Mouse (Mus musculus) G1E-ER4 (cell line): ENCODE results near the gene Nsg1. TPM values are rescaled to one million over a fixed set of nuclear protein-coding genes. Genes with fewer than 3 reads are reported as not detected.

Source experiments
- GATA1 ChIP-seq: IDR thresholded peaks from one replicate; pipeline ENCODE4 v1.8.0; 2012; ENCODE audit warnings: low read length, inconsistent platforms
- polyA plus RNA-seq: library from polyadenylated mRNA; stranded (reverse); fragments of >175 nt; gene quantifications from 2 replicates; pipeline ENCODE4 v1.2.3, GENCODE M21; 2012

Gene Nsg1
- polyA plus RNA-seq = not detected in 2 replicates

DNA sequence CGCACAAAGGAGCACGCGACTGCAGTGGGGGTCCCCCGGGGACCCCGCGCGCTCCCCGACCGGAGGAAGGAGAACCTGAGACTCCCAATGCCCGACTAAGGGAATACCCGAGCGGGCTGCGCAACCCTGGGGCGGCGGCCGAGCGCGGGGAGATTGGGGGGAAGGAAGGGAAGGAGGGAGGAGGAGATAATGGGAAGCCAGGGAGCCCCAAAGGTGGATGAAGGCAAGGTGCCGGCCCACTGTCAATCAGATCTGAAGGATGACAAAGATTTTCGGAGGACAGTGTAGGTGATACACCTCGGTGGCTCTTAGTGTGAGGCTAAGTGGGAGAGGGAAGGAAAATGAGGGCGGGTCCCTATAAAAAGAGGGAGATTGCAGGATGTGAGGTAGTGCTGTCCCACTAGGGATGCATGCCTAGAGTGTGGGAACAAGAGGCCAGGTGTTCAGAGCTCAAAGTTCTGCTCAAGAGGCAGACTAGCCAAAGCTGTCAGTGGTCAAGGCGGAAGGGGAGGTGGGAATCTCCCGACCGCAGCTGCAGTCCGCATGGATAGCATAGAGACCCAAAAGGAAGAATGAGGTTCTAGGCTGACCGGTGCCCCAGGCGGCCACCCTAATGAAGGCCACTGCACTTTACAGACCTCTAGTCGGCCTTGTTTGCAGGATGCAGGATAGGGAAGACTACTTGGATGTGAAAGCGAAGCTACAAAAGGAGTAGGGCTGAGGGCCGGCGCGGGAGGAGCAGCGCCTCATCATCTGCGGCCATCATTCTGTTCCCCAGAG lies at the start of gene Nsg1:
Gene Nsg1, minus strand, starts transcription at position 274 of the 780 bp plus-strand sequence.
- TF ChIP-seq GATA1 = no peak

DNA sequence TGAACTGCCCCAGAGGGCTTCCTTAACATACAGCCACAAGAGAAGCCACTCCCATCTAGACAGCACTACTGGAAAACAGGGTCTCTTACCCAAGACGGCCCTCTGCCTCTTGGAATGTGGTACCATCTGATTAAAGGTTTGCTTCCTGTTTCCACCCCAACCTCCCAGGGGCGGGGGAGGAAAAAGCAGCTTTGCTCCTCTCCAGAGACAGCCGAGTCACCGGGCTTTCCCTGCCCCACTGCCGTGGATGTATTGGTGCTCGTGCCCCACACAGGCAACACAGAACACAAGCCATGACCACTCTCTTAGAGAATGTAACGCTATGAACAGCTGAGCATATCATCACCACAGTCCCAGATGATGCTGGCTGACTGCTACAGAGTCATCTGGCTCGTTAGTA lies 49.3 kb upstream of the Nsg1 start:
- no peak for TF ChIP-seq GATA1

DNA sequence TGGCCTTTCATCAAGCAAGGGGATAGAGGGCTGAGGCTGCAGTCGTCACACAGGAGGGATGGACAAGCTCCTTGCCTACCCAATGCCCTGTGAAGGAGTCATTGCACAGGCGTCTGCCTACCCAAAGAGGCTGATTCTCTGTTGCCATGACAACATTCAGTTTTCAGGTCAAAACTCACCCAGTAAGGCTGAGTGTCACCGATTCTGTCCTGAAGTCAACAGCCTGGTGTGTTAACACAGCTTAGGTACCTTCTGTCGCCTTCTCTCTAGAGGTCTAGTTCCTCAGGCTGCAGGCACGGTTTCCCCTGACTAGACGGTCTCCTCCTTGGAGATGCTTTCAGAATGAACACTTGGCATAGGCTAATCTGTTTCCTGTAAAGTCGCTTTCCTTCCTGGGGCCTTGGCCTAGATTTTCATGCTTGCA lies 45.6 kb upstream of the Nsg1 start:
- TF ChIP-seq GATA1 = no peak

DNA sequence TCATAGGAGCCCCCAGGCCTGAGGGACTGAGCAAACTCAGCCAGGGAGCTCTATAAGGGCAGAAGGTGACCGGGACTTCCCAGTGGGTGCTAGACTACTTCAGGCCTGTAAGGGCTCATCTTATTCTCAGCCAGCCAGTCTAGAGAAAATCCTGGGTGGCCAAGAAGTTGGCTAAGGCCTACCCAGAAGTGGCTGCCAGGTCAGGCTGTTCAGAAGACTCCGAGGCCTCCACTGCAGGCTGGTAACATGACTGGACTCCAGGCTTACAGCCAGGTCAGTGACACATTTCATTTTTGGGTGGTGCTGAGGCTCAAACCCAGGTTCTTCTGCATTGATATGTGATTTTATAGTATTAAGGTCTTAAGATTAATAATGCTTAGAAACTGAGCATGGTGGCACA lies 40.0 kb upstream of the Nsg1 start:
- no peak for TF ChIP-seq GATA1

DNA sequence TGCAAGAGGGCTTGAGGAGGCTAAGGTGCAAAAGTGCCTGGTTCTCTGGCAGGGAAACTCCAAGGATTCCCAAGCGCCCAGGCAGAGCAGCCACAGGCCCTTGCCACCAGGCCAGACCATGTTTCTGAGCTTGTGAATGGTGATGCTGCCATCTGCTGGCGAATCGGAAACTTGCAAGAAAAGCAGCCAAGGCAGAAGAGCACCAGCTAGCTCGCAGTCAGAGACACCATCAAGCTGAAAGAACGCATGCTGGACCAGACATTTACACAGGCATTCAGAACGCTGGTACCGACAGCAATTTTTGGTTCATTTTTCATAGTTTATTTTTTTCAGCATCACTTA lies 37.7 kb upstream of the Nsg1 start:
- no peak for TF ChIP-seq GATA1

DNA sequence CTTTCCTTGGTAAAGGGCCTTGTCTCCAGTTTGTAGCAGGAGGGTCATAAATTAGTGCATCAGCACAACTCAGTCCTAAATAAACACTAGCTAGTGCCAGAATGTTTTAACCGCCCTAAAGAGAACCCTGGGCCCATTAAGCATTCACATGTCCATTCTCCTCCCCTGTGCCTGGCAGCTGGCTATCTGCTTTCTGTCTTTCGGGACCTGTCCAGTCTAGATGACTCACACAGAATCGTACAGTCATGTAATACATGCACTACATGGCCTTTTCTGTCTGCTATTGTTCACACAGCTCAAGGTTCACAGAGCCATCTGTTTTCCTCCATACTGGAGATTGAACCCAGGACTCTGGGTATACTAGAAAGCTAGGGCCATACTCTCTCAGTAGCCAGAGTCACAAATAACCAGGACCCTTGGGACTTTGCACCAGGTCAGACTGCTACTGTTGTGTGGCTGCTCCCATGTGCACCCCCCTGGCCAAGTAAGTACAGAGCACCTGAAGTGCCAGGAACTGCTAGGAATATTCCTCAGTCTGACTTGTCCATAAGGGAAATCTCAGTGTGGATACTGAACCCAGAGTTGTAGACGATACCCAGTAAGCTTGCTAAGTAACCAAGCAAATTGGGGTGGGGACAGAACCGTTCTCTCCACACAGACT lies 37.2 kb upstream of the Nsg1 start:
- no peak for TF ChIP-seq GATA1

DNA sequence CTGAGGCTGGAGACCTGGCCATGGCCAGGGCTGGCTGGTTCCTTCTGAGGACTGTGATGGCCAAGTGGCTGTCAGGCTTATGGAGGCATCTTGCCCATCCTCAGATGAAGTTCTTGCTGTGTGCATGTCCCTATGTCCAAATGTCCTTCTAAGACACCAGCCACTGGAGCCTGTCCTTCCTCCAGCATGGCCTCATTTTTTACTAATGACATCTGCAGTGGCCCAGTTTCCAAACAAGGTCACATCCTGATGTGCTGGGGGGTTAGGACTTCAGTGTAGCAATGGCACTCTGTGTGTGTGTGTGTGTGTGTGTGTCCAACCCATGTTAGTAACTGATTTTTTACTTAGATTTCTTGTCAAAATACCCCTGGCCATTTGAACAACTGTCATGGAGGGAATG lies 36.2 kb upstream of the Nsg1 start:
- no peak for TF ChIP-seq GATA1

DNA sequence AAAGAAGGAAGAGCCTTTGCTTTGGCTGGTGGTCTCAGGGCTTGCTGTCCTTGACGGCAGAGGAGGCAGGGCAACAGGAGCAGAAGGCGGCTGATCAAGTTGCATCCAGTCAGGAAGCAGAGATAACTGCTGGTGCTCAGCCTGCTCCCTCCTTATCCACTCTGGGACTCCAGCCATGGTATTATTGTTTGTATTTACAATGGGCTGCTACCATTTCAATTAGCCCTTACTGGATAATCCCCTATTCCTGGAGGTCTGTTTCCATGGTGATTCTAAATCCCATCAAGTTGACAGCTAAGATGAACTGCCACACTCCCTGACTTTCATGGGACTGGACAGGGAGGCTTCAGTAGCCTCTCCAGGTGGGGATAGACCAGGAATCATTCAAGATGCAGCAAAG lies 35.2 kb upstream of the Nsg1 start:
- TF ChIP-seq GATA1 = no peak

DNA sequence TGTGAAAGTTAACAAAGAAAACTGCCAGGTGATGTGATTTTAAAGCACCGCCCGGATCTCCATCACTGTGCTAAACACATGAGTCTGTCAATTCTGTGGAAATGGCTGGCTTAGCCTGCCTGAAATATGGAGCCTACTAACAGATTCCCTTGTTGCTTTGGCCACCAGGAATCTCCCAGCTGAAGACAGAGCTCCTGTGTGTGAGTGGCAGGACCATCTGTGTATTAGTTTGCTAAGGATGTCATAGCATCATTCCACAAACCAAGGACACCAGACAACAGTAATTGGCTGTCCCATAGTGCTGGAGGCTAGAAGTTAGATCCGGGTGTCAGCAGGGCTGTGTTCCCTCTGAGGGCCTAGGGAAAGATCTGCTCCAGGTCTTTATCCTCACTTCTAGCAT lies 31.2 kb upstream of the Nsg1 start:
- TF ChIP-seq GATA1 = no peak

DNA sequence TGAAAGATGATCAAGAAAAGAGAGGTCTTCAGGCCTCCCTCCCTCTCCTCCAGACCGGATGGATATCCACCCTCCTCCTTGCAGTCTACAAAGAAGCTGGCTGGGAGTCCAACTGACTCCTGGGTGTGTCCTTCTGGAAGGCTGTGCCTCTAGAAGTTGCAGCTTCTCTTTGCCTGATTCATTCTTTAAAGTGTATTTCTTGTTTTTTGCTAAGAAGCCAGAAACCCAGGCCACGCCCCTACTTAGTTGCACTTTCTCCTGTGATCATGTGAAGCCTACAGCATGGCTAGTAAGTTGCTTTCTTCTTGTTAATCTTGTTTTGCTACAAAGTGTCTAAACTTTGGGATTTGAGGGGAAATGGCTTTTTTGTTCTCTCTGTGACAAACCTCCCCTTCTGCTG lies 27.3 kb upstream of the Nsg1 start:
- TF ChIP-seq GATA1 = no peak

DNA sequence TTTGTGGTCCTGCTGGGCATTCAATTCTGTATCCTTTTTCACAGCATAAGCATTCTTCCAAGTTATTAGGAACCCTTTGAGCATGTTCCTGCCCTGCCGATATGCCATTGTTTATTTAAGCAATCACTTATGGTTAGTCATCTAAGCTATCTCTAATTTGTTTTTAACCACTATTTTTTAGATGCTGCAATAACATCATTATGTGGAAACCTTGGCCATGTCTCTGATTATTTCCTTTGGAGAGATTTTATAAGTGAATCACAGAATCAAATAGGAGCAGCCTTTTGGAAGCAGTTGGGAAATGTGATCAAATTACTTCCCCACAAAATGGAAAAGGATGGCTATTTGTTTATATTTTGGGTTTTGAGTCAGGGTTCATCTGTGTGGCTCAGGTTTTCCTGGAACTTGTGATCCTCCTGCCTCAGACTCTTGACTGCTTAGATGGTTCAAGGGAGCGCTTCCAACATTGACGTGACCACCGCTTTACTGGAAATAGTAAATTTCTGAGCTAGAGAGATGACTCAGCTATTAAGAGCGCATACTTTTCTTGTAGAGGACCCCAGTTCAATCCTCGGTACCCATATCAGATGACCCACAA lies 25.1 kb upstream of the Nsg1 start:
- no peak for TF ChIP-seq GATA1

DNA sequence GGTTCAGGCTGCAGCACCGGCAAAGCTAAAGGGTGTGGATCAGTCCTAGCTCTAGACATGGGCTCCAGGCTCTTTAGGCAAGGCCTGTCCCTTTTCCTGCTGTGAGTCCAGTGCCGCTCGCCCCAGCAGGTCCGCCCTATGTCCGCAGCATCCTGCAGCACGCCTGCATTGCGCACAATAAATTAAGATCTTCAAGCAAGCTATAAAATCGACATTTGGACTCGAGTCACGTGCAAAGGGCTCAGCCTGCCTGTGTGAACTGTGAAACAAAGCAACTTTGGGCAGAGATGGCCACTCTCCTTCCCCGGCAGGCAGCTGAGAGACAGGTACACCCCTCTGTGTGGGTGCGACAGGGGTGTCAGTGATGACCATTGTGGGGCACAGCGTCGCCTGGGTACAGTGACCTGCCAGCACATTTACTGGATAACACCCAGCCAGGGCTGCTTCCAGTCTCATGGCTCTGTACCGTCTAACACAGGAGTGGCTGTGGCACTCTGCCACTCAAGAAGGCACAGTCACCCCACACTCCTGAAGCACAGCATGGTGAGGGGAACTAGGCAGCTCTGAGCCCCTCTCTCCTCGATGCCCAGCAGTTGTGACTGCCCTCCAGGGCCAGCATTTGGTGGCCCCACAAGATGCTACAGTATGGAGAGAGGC lies 14.7 kb upstream of the Nsg1 start:
- TF ChIP-seq GATA1 = no peak

DNA sequence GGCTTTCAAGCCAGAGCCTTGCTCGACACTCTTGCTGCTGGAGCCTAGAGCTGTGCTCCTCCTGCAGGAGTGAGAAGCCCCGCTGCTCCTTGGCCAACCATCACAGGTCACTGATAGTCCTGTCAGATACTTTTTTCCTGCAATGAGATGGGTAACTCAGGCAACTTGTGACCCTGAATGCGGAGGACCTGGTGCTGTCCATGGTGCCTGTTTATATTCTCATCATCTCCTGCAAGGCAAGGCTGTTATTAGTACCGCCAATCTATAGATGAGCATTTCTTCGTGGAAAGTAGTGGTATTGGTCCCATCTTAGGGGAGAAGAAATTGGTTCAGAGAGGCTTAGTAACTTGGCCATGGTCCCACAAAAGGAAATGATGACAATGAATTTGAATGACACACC lies 14.1 kb upstream of the Nsg1 start:
- no peak for TF ChIP-seq GATA1

DNA sequence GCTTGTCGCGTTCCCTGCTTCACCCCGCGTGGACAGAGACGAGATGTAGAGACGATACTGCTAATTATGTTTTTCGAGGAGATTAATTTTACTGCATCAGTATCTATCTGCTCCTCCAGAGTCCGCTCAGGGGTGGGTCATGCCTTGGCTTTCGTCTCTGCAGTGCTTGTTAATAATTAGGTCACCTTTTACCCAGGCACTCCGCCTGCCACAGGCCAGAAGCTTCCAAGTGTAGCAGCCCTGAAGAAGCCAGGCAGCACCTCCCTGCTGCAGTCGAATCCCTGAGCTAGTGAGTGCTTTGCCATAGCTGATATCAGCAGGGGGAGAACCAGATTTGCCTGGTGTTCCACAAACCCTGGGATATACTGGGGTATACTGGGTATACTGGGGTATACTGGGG lies 8.8 kb upstream of the Nsg1 start:
- TF ChIP-seq GATA1 = no peak

DNA sequence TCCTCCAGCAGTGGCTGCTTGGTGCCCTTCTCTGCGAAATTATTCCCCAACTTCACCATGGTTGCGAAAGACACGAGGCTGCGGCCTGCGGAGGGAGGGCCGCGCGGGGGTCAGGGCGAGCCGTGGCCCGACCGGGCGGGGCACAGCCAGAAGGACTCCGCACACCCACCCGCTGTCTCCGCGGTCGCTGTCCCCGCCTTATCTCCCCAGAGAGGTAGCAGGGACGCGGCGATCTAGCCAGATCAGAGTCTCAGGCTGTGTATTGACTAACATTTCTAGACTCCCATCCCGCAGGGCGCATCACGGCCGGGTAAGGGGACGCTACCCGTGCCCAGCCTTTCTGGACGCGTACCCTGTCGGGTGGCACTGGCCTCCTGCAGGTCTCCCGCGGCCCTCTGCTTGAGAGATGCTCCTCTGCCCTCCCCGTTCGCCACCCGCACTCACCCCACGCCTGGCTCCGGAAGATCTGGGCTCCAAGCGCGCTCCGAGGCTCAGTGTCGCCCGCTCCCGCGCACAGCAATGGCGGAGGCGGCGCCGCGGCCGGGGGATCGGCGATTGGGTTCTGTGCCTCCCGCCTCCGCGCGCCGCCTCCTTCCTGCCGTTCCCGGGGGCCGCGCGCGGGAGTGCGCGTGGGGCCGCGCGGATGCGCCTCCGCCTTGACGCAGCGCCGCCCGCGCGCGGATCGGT lies 617 bp downstream of the Nsg1 start:
- TF ChIP-seq GATA1 = no peak

DNA sequence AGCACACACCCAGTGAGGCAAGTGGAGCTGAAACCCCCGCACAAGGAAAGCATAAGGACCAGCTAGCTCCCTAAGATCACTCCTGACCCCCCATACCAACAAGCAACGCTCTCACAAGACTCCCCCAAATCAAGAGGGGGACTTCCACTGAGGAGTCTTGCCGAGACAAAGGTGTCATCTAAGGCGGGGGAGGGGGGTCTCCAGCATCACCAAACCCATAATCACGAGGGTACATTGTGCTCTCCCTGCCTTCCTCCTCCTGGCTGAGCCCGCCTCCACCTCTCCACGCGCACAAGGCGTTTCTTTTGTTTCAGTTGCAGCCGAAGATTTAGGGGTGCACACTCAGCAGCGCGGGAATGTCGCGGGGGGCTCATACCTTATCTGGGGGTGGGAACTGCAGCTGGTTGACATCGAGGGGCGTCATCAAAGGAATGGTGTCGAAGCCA lies 1.2 kb downstream of the Nsg1 start:
- no peak for TF ChIP-seq GATA1
